Mouse (Mus musculus) MEL (cell line): ENCODE measurements around the gene Kcnd3. TPM values are rescaled to one million over a fixed set of nuclear protein-coding genes. Genes with fewer than 3 reads are reported as not detected.
"Not testable (repeated sequence)": the region's sequence is repeated elsewhere in the genome, so short reads cannot be mapped to it uniquely, and the experiment has no call there.

Source experiments
- DNase-seq: peaks from one replicate; pipeline ENCODE4 v3.0.0; 2011; ENCODE audit warnings: low read depth, low spot score
- H3K27ac ChIP-seq: 2 replicates; pipeline ENCODE4 v1.5.1; 2012; ENCODE audit warnings: low read depth, mild to moderate bottlenecking, control low read depth, low read length, moderate library complexity; ENCODE audit not compliant: control insufficient read depth
- H3K27me3 ChIP-seq, 2 experiments: fragments of 150-350 bp in 1 of 2; sonication (generic) in 1 of 2; 2 replicates each; pipeline ENCODE4 v1.6.1; 2012; ENCODE audit warnings: low read length in 2 of 2, mild to moderate bottlenecking in 2 of 2, improper control_type of control experiment in 1 of 2, moderate library complexity in 1 of 2; ENCODE audit not compliant: insufficient read depth in 2 of 2, control insufficient read depth in 1 of 2
- H3K36me3 ChIP-seq, 2 experiments: 2 replicates each; pipeline ENCODE4 v1.6.1; 2012 to 2014; ENCODE audit warnings: low read length in 2 of 2, improper control_type of control experiment in 1 of 2, inconsistent platforms in 1 of 2, mild to moderate bottlenecking in 1 of 2; ENCODE audit not compliant: insufficient read depth in 2 of 2, control insufficient read depth in 1 of 2
- H3K4me1 ChIP-seq, 2 experiments: fragments of 150-350 bp in 1 of 2; sonication (generic) in 1 of 2; 2 replicates each; pipeline ENCODE4 v1.6.1; 2012; ENCODE audit warnings: low read length in 2 of 2, improper control_type of control experiment in 1 of 2, mild to moderate bottlenecking in 1 of 2; ENCODE audit not compliant: insufficient read depth in 2 of 2, control insufficient read depth in 1 of 2
- H3K4me3 ChIP-seq, 2 experiments: fragments of 150-350 bp in 1 of 2; sonication (generic) in 1 of 2; 2 replicates each; pipeline ENCODE4 v1.5.1; 2012; ENCODE audit warnings: low read depth in 2 of 2, low read length in 2 of 2, mild to moderate bottlenecking in 2 of 2, moderate library complexity in 2 of 2, control low read depth in 1 of 2, improper control_type of control experiment in 1 of 2; ENCODE audit not compliant: control insufficient read depth in 1 of 2, insufficient read depth in 1 of 2
- H3K79me2 ChIP-seq: 2 replicates; pipeline ENCODE4 v1.6.1; 2012; ENCODE audit warnings: mild to moderate bottlenecking, low read length, moderate library complexity; ENCODE audit not compliant: control insufficient read depth, poor library complexity, insufficient read depth
- H3K9ac ChIP-seq: 2 replicates; pipeline ENCODE4 v1.6.1; 2012; ENCODE audit warnings: low read depth, mild to moderate bottlenecking, control low read depth, low read length, moderate library complexity; ENCODE audit not compliant: control insufficient read depth, poor library complexity, severe bottlenecking
- H3K9me3 ChIP-seq: fragments of 150-350 bp; sonication (generic); replicated peaks from 2 replicates; pipeline ENCODE4 v1.6.1; 2012; ENCODE audit warnings: mild to moderate bottlenecking, low read length, improper control_type of control experiment, moderate library complexity; ENCODE audit not compliant: insufficient read depth
- CHD1 ChIP-seq: IDR thresholded peaks from 2 replicates; pipeline ENCODE4 v1.6.1; 2012; ENCODE audit warnings: low read depth, mild to moderate bottlenecking, inconsistent platforms, low read length, improper control_type of control experiment
- CHD2 ChIP-seq: IDR thresholded peaks from 2 replicates; pipeline ENCODE4 v1.6.1; 2011; ENCODE audit warnings: low read length, improper control_type of control experiment
- CTCF ChIP-seq, 3 experiments: IDR thresholded peaks in 2 of 3; conservative IDR thresholded peaks in 1 of 3; 2 replicates each; pipeline ENCODE4 v1.5.1; 2011 to 2012; ENCODE audit warnings: low read length in 3 of 3, low read depth in 2 of 3, mild to moderate bottlenecking in 2 of 3, improper control_type of control experiment in 1 of 3, inconsistent platforms in 1 of 3, mixed read lengths in 1 of 3, moderate library complexity in 1 of 3; ENCODE audit not compliant: control insufficient read depth in 1 of 3, insufficient read depth in 1 of 3, poor library complexity in 1 of 3, severe bottlenecking in 1 of 3
- ETS1 ChIP-seq: IDR thresholded peaks from 2 replicates; pipeline ENCODE4 v1.6.1; 2012; ENCODE audit warnings: low read depth, mild to moderate bottlenecking, inconsistent platforms, low read length, improper control_type of control experiment, moderate library complexity
- GABPA ChIP-seq: IDR thresholded peaks from 2 replicates; pipeline ENCODE4 v1.6.1; 2012; ENCODE audit warnings: low read depth, mild to moderate bottlenecking, inconsistent platforms, low read length, improper control_type of control experiment, moderate library complexity
- GATA1 ChIP-seq: IDR thresholded peaks from 2 replicates; pipeline ENCODE4 v1.6.1; 2011; ENCODE audit warnings: low read depth, low read length, improper control_type of control experiment
- HCFC1 ChIP-seq: IDR thresholded peaks from 2 replicates; pipeline ENCODE4 v1.6.1; 2012; ENCODE audit warnings: low read depth, mild to moderate bottlenecking, inconsistent platforms, low read length, improper control_type of control experiment, moderate library complexity
- JUND ChIP-seq: IDR thresholded peaks from 2 replicates; pipeline ENCODE4 v1.6.1; 2011; ENCODE audit warnings: low read depth, mild to moderate bottlenecking, improper control_type of control experiment, low read length
- MAFK ChIP-seq: IDR thresholded peaks from 2 replicates; pipeline ENCODE4 v1.6.1; 2011; ENCODE audit warnings: low read depth, mild to moderate bottlenecking, low read length, improper control_type of control experiment, borderline replicate concordance
- MAZ ChIP-seq: IDR thresholded peaks from 2 replicates; pipeline ENCODE4 v1.6.1; 2012; ENCODE audit warnings: low read depth, mild to moderate bottlenecking, inconsistent platforms, low read length, improper control_type of control experiment
- MXI1 ChIP-seq: IDR thresholded peaks from 2 replicates; pipeline ENCODE4 v1.6.1; 2011; ENCODE audit warnings: mild to moderate bottlenecking, low read depth, low read length, improper control_type of control experiment
- MYC ChIP-seq: IDR thresholded peaks from 2 replicates; pipeline ENCODE4 v1.6.1; 2011; ENCODE audit warnings: low read depth, mild to moderate bottlenecking, low read length, improper control_type of control experiment, moderate library complexity
- NELFE ChIP-seq: IDR thresholded peaks from 2 replicates; pipeline ENCODE4 v1.6.1; 2011; ENCODE audit warnings: low read depth, low read length, improper control_type of control experiment
- POLR2AphosphoS2 ChIP-seq: IDR thresholded peaks from 2 replicates; pipeline ENCODE4 v1.6.1; 2011; ENCODE audit warnings: low read length, improper control_type of control experiment
- RAD21 ChIP-seq: IDR thresholded peaks from 2 replicates; pipeline ENCODE4 v1.6.1; 2011; ENCODE audit warnings: mild to moderate bottlenecking, low read depth, low read length, improper control_type of control experiment
- SMC3 ChIP-seq: IDR thresholded peaks from 2 replicates; pipeline ENCODE4 v1.6.1; 2011; ENCODE audit warnings: low read depth, low read length, improper control_type of control experiment
- TAL1 ChIP-seq: IDR thresholded peaks from 2 replicates; pipeline ENCODE4 v1.6.1; 2012; ENCODE audit warnings: mild to moderate bottlenecking, inconsistent platforms, low read length, moderate library complexity, mixed read lengths
- USF1 ChIP-seq: IDR thresholded peaks from 2 replicates; pipeline ENCODE4 v1.6.1; 2014; ENCODE audit warnings: low read depth, mild to moderate bottlenecking, inconsistent platforms, low read length, improper control_type of control experiment, moderate library complexity
- ZKSCAN1 ChIP-seq: IDR thresholded peaks from 2 replicates; pipeline ENCODE4 v1.6.1; 2012; ENCODE audit warnings: low read depth, mild to moderate bottlenecking, inconsistent platforms, low read length, improper control_type of control experiment, moderate library complexity
- polyA plus RNA-seq, 2 experiments: library from polyadenylated mRNA; stranded (reverse) in 1 of 2; unstranded in 1 of 2; fragments of >175 nt in 1 of 2; fragments of >200 nt in 1 of 2; gene quantifications; 2 replicates each; pipeline versions ENCODE4 v1.2.1 to v1.2.4; 2012; ENCODE audit warnings: low replicate concordance in 2 of 2, low read depth in 1 of 2; ENCODE audit not compliant: insufficient read length in 2 of 2, insufficient read depth in 1 of 2, missing spikeins in 1 of 2
- total RNA-seq: library from RNA; depleted of rRNA; stranded (reverse); fragments of 300-350 nt; gene quantifications from 2 replicates; pipeline ENCODE4 v1.2.3, GENCODE M21; 2012

Gene Kcnd3
- total and polyA plus RNA-seq, 3 experiments: 0.01 TPM; not detected in 2

DNA sequence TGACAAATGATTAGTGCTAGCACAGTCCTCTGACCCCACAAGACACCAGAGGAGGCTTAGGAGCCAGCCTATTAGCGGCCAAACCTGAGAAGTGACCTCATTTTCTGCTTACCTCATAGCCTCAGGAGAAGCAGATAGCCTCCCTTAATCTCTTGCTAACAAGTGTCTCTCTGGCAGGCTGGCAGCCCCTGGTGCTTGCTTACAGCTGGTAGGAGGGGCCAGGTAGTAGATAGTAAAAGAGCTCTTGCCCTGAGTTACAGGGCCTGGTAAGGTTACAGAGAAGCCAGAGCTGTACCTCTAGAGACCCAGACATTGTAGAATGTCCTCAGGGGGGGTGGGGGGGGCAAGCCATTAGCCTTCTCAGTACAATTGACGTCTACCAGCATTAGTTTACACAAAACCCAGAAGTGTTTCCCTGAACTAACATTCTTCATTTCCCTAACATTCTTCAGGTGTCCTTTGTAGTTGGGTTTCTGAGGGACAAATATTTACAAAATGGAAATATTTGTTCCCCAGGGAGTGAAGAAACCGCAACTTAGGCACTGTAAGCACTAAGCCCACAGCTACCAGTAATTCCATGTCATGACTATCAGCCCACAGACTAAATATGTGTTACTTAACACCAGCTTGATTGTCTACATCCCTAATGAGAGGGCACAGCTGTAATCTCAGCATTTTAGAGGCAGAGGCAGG, 247.3 kb downstream of the Kcnd3 start (continued):
- TF ChIP-seq TAL1: peak; percentile 59
- peak; percentile 58; the same call in 1 of the 2 replicates for TF ChIP-seq MAZ
- TF ChIP-seq SMC3: no peak
- no peak for TF ChIP-seq RAD21
- TF ChIP-seq JUND: no peak
- TF ChIP-seq USF1: no peak
- 0 out of 2 replicates have a peak, but pooled peaks have one; percentile 17 for TF ChIP-seq HCFC1
- TF ChIP-seq POLR2AphosphoS2: no peak
- no peak for TF ChIP-seq NELFE
- no peak for TF ChIP-seq MYC
- no peak for TF ChIP-seq CHD2
- TF ChIP-seq MAFK: 0 out of 2 replicates have a peak, but pooled peaks have one; percentile 33
- TF ChIP-seq ZKSCAN1: no peak
- no peak for TF ChIP-seq CHD1
- TF ChIP-seq MXI1: peak; percentile 24; the same call in 1 of the 2 replicates
- TF ChIP-seq ETS1: peak; percentile 99
- TF ChIP-seq GATA1: peak; percentile 65
- no peak for TF ChIP-seq GABPA
- TF ChIP-seq, all 39 proteins: peak for 12

DNA sequence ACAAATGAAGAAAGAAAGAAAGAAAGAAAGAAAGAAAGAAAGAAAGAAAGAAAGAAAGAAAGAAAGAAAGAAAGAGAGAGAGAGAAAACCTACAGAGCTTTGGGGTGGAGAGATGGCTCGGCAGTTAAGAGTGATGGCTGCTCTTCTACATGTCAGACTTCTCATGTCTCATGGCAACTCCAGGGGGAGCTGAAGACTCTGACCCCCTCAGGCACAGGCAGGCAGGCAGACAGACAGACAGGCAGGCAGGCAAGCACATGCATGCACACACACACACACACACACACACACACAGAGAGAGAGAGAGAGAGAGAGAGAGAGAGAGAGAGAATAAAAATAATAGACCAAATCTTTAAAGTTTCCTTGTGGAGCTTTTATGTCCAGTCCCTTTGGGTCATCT, 248.7 kb downstream of the Kcnd3 start:
- peak in 2 of 3 experiments; percentile 12 to 24; a peak in 2 of 6 replicates for TF ChIP-seq CTCF (IDR thresholded peaks at IDR 0.05 in 2 of 3, conservative IDR thresholded peaks at IDR 0.05 in 1 of 3; ENCODE audit: control insufficient read depth in 1 of 3, insufficient read depth in 1 of 3, low read depth in 2 of 3, low read length in 3 of 3, poor library complexity in 1 of 3, severe bottlenecking in 1 of 3)
- TF ChIP-seq RAD21: peak; percentile 1; the same call in 1 of the 2 replicates
- TF ChIP-seq SMC3: peak; percentile 41; the same call in 1 of the 2 replicates
- TF ChIP-seq MXI1: 0 out of 2 replicates have a peak, but pooled peaks have one; percentile 3
- peak; percentile 12; the same call in 1 of the 2 replicates for TF ChIP-seq ETS1
- not testable (repeated sequence) for H3K79me2 ChIP-seq, H3K9me3 ChIP-seq, H3K27me3 ChIP-seq
- peak overlapping the region; percentile 31 to 62 for H3K4me3 ChIP-seq
- peak overlapping the region; percentile 29 for H3K27ac ChIP-seq
- peak; percentile 64 for DNase-seq
- peaks cover 0 to 34% of the 10 kb centered on the region in 2 experiments; a peak in 2 of 4 replicates for H3K36me3 ChIP-seq
- peak overlapping the region; percentile 30 for H3K9ac ChIP-seq
- H3K4me1 ChIP-seq: peaks cover 31 to 53% of the 10 kb centered on the region in 2 experiments
